Mouse (Mus musculus): ENCODE results near the gene Aff3. TPM values are rescaled to one million over a fixed set of nuclear protein-coding genes. Genes with fewer than 3 reads are reported as not detected.
A peak's percentile ranks its signal among the peaks of the same experiment; 100 is the strongest.

Aff3 gene
- total and polyA plus RNA-seq, 3 experiments, result 1.4 to 3.1 (median 2.4) TPM

DNA sequence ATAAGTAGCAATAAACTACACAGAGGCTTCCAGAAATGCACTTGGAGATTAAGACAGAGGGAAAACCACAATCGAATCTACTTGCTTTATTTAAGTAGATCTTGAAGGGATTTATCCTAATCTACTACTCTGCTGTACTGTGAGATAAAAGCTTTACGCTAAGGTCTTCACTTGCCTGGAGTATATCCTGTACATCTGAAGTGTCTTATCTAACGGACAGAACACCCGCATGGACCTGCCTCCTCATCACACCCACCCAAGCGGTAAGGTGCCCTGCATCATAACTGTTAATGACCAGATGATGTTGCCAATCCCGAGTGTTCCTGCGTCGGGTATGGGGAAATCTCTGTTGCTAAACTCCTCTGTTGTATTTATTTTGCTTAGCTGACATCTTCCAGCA, 209.8 kb downstream of the Aff3 start:
- Histone ChIP-seq H3K4me3 (no peak overlapping the region), H3K9ac (ENCODE audit: low read depth, low read length) (no peak overlapping the region), H3K27ac (no peak overlapping the region), H3K79me2 (replicated peaks; ENCODE audit: control insufficient read depth, insufficient read depth, low read length) (no peaks in the 10 kb centered on the region), H3K27me3 (ENCODE audit: control insufficient read depth, insufficient read depth, low read length) (no peaks in the 10 kb centered on the region), H3K36me3 (ENCODE audit: control insufficient read depth, insufficient read depth, low read length) (no peaks in the 10 kb centered on the region), H3K4me1 (ENCODE audit: control insufficient read depth, insufficient read depth, low read length) (peaks cover 1% of the 10 kb centered on the region; the same call in 1 of the 2 replicates)
- TF ChIP-seq POLR2A (IDR thresholded peaks at IDR 0.05; ENCODE audit: insufficient read depth, low read depth, low read length) (no peak), CTCF (IDR thresholded peaks at IDR 0.05) (no peak), EP300 (IDR thresholded peaks at IDR 0.05; ENCODE audit: insufficient read depth, low read depth, low read length) (no peak)
- DNase-seq, result no peak
- intact Hi-C loops (cut with DNase I), result no loop called here
- 78% methylated on average over 8 of the region's 8 CpGs for WGBS

DNA sequence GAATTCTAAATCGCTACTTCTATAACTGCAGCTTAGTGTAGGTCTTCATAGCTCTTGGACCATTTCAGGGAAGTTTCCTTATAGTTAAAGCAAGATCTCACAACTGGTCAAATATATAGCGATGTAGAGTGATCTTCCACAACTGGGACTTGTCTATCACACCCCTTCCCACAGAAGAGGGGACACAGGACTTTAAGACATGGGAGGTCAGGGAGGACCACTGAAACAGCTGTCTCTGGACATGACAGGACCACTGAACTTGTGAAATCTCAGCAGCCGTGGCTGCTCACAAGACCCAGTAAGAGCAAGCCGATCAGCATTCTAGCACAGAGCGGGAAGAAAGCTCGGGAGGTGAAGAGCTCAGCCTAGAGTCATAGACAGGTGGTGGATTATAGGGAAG, 213.4 kb downstream of the Aff3 start:
- Histone ChIP-seq H3K4me1 (ENCODE audit: control insufficient read depth, insufficient read depth, low read length) (no peaks in the 10 kb centered on the region), H3K27ac (no peak overlapping the region), H3K79me2 (replicated peaks; ENCODE audit: control insufficient read depth, insufficient read depth, low read length) (no peaks in the 10 kb centered on the region), H3K9ac (ENCODE audit: low read depth, low read length) (no peak overlapping the region), H3K4me3 (no peak overlapping the region), H3K27me3 (ENCODE audit: control insufficient read depth, insufficient read depth, low read length) (no peaks in the 10 kb centered on the region), H3K36me3 (ENCODE audit: control insufficient read depth, insufficient read depth, low read length) (no peaks in the 10 kb centered on the region)
- no peak for DNase-seq
- 94% methylated on average over 6 of the region's 6 CpGs for WGBS
- intact Hi-C loops (cut with DNase I), result no loop called here
- TF ChIP-seq EP300 (IDR thresholded peaks at IDR 0.05; ENCODE audit: insufficient read depth, low read depth, low read length), result no peak
- TF ChIP-seq CTCF (IDR thresholded peaks at IDR 0.05), result no peak
- no peak for TF ChIP-seq POLR2A (IDR thresholded peaks at IDR 0.05; ENCODE audit: insufficient read depth, low read depth, low read length)

DNA sequence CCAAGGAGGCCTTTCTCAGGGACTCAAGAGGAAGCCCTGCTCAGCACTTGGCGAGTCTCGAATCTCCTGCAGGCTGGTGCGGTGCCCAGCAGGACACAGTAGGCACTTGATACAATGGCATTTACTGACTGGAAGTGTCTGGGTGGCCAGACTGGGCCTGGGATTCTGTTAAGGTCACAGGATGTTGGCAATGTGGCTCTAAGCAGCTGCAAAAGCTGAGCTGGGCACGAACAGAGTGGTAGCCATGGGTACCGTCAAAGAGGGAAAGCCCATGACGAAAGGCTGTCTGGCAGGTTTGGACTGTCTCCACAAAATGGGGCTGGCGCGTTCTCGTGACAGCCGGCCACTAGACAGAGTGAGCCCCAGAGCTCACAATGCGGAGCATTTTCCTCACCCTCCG, 214.1 kb downstream of the Aff3 start:
- DNase-seq, result peak; percentile 37 to 70
- Histone ChIP-seq H3K27ac (no peak overlapping the region), H3K79me2 (replicated peaks; ENCODE audit: control insufficient read depth, insufficient read depth, low read length) (no peaks in the 10 kb centered on the region), H3K27me3 (ENCODE audit: control insufficient read depth, insufficient read depth, low read length) (no peaks in the 10 kb centered on the region), H3K4me1 (ENCODE audit: control insufficient read depth, insufficient read depth, low read length) (no peaks in the 10 kb centered on the region), H3K9ac (ENCODE audit: low read depth, low read length) (no peak overlapping the region), H3K4me3 (no peak overlapping the region), H3K36me3 (ENCODE audit: control insufficient read depth, insufficient read depth, low read length) (no peaks in the 10 kb centered on the region)
- intact Hi-C loops (cut with DNase I), result no loop called here
- TF ChIP-seq POLR2A (IDR thresholded peaks at IDR 0.05; ENCODE audit: insufficient read depth, low read depth, low read length) (no peak), EP300 (IDR thresholded peaks at IDR 0.05; ENCODE audit: insufficient read depth, low read depth, low read length) (0 out of 2 replicates have a peak, but pooled peaks have one; percentile 43), CTCF (IDR thresholded peaks at IDR 0.05) (peak; percentile 17; the same call in 1 of the 2 replicates)
- WGBS, result 58% methylated on average over 12 of the region's 12 CpGs

DNA sequence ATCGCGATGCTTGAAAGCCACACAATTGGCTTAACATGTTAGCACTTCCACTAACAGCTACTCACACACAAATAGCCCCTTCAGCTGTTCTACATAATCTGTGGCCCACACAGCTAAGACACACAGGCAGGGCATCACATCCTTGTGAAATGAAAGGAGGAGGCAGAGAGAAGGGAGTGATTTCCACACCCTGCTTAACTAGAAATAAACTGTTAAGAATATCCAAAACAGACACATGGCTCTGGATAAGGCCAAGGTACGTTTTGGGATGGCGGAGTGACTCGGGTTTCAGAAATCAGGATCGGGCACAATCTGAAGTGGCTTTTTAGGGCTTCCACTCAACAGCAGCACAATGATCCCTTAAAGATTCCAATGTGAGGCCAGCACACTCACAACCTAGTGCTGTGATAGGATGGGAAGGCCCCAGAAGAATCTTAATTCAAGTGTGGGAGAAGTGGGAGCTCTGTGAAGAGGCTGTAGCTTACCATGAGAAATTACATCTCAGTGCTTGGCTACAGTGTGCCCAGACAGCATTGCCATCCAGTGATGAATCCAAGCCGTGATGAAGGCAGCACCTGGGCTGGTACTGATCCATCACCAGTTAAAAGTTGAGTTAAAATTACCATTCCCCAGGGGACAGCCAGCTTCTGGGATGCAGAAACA, 214.8 kb downstream of the Aff3 start:
- no peaks in the 10 kb centered on the region for H3K4me1 ChIP-seq (ENCODE audit: control insufficient read depth, insufficient read depth, low read length)
- no peak for TF ChIP-seq EP300 (IDR thresholded peaks at IDR 0.05; ENCODE audit: insufficient read depth, low read depth, low read length)
- no peak for TF ChIP-seq POLR2A (IDR thresholded peaks at IDR 0.05; ENCODE audit: insufficient read depth, low read depth, low read length)
- TF ChIP-seq CTCF (IDR thresholded peaks at IDR 0.05), result no peak
- H3K36me3 ChIP-seq (ENCODE audit: control insufficient read depth, insufficient read depth, low read length), result no peaks in the 10 kb centered on the region
- H3K79me2 ChIP-seq (replicated peaks; ENCODE audit: control insufficient read depth, insufficient read depth, low read length), result no peaks in the 10 kb centered on the region
- intact Hi-C loops (cut with DNase I), result loop anchor here (10.0 kb wide), 1 partner anchor 135 kb away; no protein-coding TSS in a partner anchor
- H3K4me3 ChIP-seq, result no peak overlapping the region
- no peak overlapping the region for H3K27ac ChIP-seq
- no peak overlapping the region for H3K9ac ChIP-seq (ENCODE audit: low read depth, low read length)
- WGBS, result 83% methylated on average over 7 of the region's 7 CpGs
- no peaks in the 10 kb centered on the region for H3K27me3 ChIP-seq (ENCODE audit: control insufficient read depth, insufficient read depth, low read length)
- DNase-seq, result no peak

DNA sequence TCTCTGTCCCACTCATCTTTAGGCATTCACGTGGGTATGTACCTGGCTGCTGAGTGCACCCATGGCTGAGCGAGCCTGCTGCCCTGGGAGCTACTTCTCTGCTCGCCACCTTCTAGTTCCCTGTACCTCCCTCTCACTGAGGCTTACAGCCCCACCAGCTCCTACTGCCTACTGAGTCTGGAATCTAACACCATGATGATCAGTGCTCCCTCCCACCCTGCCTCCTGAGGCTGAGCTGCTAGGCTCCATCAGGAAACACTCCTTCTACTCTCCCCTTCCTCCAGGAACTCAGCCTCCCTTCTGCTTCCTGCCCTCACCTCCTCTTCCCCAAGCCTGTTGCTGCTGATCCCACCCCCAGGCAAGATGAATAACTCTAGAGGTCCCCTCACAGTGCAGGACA, 215.9 kb downstream of the Aff3 start:
- no peaks in the 10 kb centered on the region for H3K27me3 ChIP-seq (ENCODE audit: control insufficient read depth, insufficient read depth, low read length)
- no peak overlapping the region for H3K4me3 ChIP-seq
- WGBS, result 57% methylated on average over 3 of the region's 3 CpGs
- H3K4me1 ChIP-seq (ENCODE audit: control insufficient read depth, insufficient read depth, low read length), result no peaks in the 10 kb centered on the region
- intact Hi-C loops (cut with DNase I), result loop anchor here (10.0 kb wide), 1 partner anchor 134 kb away; no protein-coding TSS in a partner anchor
- H3K9ac ChIP-seq (ENCODE audit: low read depth, low read length), result no peak overlapping the region
- DNase-seq, result no peak
- no peak overlapping the region for H3K27ac ChIP-seq
- H3K36me3 ChIP-seq (ENCODE audit: control insufficient read depth, insufficient read depth, low read length), result no peaks in the 10 kb centered on the region
- TF ChIP-seq EP300 (IDR thresholded peaks at IDR 0.05; ENCODE audit: insufficient read depth, low read depth, low read length), result no peak
- no peak for TF ChIP-seq POLR2A (IDR thresholded peaks at IDR 0.05; ENCODE audit: insufficient read depth, low read depth, low read length)
- TF ChIP-seq CTCF (IDR thresholded peaks at IDR 0.05), result no peak
- H3K79me2 ChIP-seq (replicated peaks; ENCODE audit: control insufficient read depth, insufficient read depth, low read length), result no peaks in the 10 kb centered on the region

DNA sequence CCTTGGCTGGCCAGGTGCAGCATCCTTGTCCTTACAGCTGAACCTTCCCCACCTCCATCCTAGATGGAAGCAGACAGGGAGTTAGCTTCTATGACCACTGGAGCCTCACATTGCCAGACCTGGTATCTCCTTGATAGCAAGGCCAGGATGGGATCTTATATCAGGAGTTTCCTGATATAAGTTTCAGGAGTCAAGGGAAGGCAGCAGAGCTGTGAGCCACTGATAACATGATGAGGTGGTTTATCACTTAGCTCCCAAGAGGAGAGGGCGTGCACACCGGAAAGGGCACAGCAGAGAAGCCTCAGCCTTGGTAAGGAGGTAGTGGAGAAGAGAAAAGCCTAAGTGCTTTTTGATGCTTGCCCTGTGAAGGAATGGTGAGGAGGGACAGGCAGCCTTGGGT, 217.2 kb downstream of the Aff3 start:
- H3K27me3 ChIP-seq (ENCODE audit: control insufficient read depth, insufficient read depth, low read length), result no peaks in the 10 kb centered on the region
- no peak for TF ChIP-seq CTCF (IDR thresholded peaks at IDR 0.05)
- no peak for TF ChIP-seq POLR2A (IDR thresholded peaks at IDR 0.05; ENCODE audit: insufficient read depth, low read depth, low read length)
- no peak for TF ChIP-seq EP300 (IDR thresholded peaks at IDR 0.05; ENCODE audit: insufficient read depth, low read depth, low read length)
- no peak for DNase-seq
- H3K36me3 ChIP-seq (ENCODE audit: control insufficient read depth, insufficient read depth, low read length), result no peaks in the 10 kb centered on the region
- 61% methylated on average over 2 of the region's 2 CpGs for WGBS
- H3K9ac ChIP-seq (ENCODE audit: low read depth, low read length), result no peak overlapping the region
- intact Hi-C loops (cut with DNase I), result loop anchor here (10.0 kb wide), 1 partner anchor 133 kb away; no protein-coding TSS in a partner anchor
- no peak overlapping the region for H3K4me3 ChIP-seq
- H3K27ac ChIP-seq, result no peak overlapping the region
- no peaks in the 10 kb centered on the region for H3K4me1 ChIP-seq (ENCODE audit: control insufficient read depth, insufficient read depth, low read length)
- H3K79me2 ChIP-seq (replicated peaks; ENCODE audit: control insufficient read depth, insufficient read depth, low read length), result no peaks in the 10 kb centered on the region
